Mouse (Mus musculus): ENCODE data around the gene Troap. TPM values are rescaled to one million over a fixed set of nuclear protein-coding genes. Genes with fewer than 3 reads are reported as not detected.

Gene Troap
- polyA plus RNA-seq, 1 experiment from 2014 or later = 0.99 TPM

DNA sequence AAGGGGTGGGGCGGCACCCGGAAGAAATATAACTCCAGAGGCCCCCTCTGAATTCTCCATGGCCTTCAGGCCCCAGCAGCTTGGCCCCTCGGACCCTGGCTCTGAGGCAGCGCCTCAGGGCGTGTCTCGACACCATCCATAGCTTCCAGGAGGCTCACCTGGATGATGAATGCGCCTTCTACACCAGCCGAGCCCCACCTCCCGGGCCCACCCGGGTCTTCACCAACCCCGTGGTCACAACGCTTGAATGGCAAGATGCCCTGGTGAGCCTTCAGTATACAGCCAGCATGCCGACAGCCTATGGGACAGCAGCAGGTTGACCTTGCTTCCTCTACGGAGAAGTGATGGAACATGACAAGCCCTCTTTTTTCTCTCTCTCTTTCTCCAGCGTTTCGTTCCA lies 8.5 kb downstream of the Troap start:
- no peaks in the 10 kb centered on the region for H3K9me3 ChIP-seq (ENCODE audit: low read length)
- no peak overlapping the region for H3K9ac ChIP-seq (replicated peaks; ENCODE audit: low read depth)
- no peak for ATAC-seq
- no peak overlapping the region for H3K4me3 ChIP-seq (ENCODE audit: low read depth, low read length)
- peaks cover 21% of the 10 kb centered on the region for H3K27me3 ChIP-seq (replicated peaks; ENCODE audit: insufficient read depth, low read length)
- H3K27ac ChIP-seq (ENCODE audit: low read length) = no peak overlapping the region
- no peak for TF ChIP-seq CTCF (IDR thresholded peaks at IDR 0.05)
- TF ChIP-seq EP300 (IDR thresholded peaks at IDR 0.05) = no peak
- H3K4me2 ChIP-seq (replicated peaks; ENCODE audit: low read depth, low read length) = no peak overlapping the region
- H3K36me3 ChIP-seq (ENCODE audit: insufficient read depth, low read length) = no peaks in the 10 kb centered on the region
- no peaks in the 10 kb centered on the region for H3K4me1 ChIP-seq (ENCODE audit: insufficient read depth, low read depth, low read length)
- no peak for DNase-seq (ENCODE audit: low spot score)
- WGBS = 91% methylated on average over 16 of the region's 16 CpGs

DNA sequence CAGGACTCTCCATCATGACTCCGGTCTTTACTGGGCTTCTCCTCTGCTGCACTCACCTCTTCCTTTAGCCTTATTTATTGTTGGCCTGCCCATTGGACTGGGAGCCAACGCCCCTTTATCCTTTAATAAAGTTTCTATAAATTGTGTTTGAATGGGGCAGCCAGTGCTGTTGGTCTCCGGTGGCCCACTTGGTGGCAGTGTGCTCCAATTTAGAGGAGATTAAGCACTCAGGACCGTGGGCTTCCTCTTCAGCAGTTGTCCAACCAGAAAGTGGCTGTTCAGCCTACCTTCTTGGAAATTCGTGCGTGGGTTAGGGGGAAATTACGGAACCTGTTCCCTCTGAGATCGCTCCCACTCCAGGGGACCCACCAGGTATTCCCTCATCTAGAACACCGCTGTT lies 8.9 kb downstream of the Troap start:
- DNase-seq (ENCODE audit: low spot score) (peak; percentile 78), ATAC-seq (peak; percentile 38; the same call in 1 of the 2 replicates)
- Histone ChIP-seq H3K4me3 (ENCODE audit: low read depth, low read length) (no peak overlapping the region), H3K4me1 (ENCODE audit: insufficient read depth, low read depth, low read length) (no peaks in the 10 kb centered on the region), H3K36me3 (ENCODE audit: insufficient read depth, low read length) (no peaks in the 10 kb centered on the region), H3K27ac (ENCODE audit: low read length) (no peak overlapping the region), H3K9ac (replicated peaks; ENCODE audit: low read depth) (no peak overlapping the region), H3K4me2 (replicated peaks; ENCODE audit: low read depth, low read length) (no peak overlapping the region), H3K9me3 (ENCODE audit: low read length) (no peaks in the 10 kb centered on the region), H3K27me3 (replicated peaks; ENCODE audit: insufficient read depth, low read length) (peaks cover 25% of the 10 kb centered on the region)
- WGBS = 67% methylated on average over 9 of the region's 9 CpGs
- TF ChIP-seq CTCF (IDR thresholded peaks at IDR 0.05) = peak; percentile 80
- TF ChIP-seq EP300 (IDR thresholded peaks at IDR 0.05) = no peak

DNA sequence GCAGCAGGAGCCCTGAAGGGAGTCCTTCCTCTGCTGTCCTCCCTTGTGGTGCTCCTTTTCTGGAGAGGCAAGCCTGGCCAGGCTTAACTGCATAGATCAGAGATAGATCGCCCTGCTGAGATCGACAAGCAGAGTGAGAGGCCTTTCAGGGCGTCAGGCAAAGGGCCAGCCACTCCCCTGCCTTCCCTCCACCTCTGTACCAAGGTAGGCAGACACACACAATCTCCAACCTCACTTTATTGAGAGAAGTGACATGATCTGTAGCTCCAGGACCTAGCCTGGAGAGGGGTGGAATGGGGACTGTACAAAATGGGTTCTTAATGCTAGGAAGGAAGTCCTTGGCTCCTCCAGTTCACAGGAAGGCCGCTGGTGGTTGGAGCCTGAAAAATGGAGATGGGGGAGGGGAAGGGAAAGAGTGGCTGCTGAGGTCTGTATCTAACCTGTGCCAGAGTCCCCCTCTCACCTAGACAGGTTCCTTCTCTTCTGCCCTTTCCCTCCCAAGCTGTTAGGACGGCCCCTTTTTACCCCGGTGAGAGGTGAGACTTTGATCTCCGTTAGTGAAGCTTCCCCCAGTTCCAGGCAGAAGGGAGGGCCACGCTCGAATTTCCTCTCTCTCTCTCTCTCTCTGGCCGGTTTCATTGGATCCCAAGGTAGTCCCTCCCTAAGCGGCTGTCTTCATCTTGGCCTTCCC lies 9.6 kb downstream of the Troap start:
- peaks cover 33% of the 10 kb centered on the region for H3K27me3 ChIP-seq (replicated peaks; ENCODE audit: insufficient read depth, low read length)
- H3K9ac ChIP-seq (replicated peaks; ENCODE audit: low read depth) = no peak overlapping the region
- H3K4me1 ChIP-seq (ENCODE audit: insufficient read depth, low read depth, low read length) = no peaks in the 10 kb centered on the region
- no peak overlapping the region for H3K27ac ChIP-seq (ENCODE audit: low read length)
- H3K36me3 ChIP-seq (ENCODE audit: insufficient read depth, low read length) = no peaks in the 10 kb centered on the region
- H3K4me3 ChIP-seq (ENCODE audit: low read depth, low read length) = no peak overlapping the region
- TF ChIP-seq CTCF (IDR thresholded peaks at IDR 0.05) (no peak), EP300 (IDR thresholded peaks at IDR 0.05) (no peak)
- no peaks in the 10 kb centered on the region for H3K9me3 ChIP-seq (ENCODE audit: low read length)
- DNase-seq (ENCODE audit: low spot score) (peak; percentile 4), ATAC-seq (no peak)
- no peak overlapping the region for H3K4me2 ChIP-seq (replicated peaks; ENCODE audit: low read depth, low read length)
- 8% methylated on average over 11 of the region's 11 CpGs for WGBS

DNA sequence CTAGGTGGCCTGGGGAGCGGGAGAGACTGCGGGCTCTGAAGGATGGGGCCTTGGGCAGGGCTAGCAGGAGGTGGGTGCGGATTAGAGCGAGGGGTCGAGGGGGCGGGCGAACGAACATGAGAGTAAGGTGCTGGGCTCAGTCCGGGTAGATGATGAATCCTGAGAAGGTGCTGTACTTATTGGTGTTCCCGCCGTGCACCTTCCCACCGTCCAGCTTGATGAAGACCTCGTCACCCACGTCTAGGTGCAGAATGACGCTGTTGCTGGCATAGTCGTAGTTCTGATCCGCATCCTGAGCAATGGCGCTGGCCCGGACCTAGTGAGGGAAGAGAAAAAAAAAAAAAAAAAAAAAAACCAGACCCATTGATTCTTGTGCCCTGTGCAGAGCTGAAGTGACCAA lies 10.2 kb downstream of the Troap start:
- no peak overlapping the region for H3K4me3 ChIP-seq (ENCODE audit: low read depth, low read length)
- DNase-seq (ENCODE audit: low spot score) (no peak), ATAC-seq (no peak)
- H3K4me2 ChIP-seq (replicated peaks; ENCODE audit: low read depth, low read length) = no peak overlapping the region
- WGBS = 24% methylated on average over 17 of the region's 19 CpGs
- H3K36me3 ChIP-seq (ENCODE audit: insufficient read depth, low read length) = no peaks in the 10 kb centered on the region
- H3K27ac ChIP-seq (ENCODE audit: low read length) = no peak overlapping the region
- no peak overlapping the region for H3K9ac ChIP-seq (replicated peaks; ENCODE audit: low read depth)
- TF ChIP-seq EP300 (IDR thresholded peaks at IDR 0.05) (no peak), CTCF (IDR thresholded peaks at IDR 0.05) (no peak)
- peaks cover 39% of the 10 kb centered on the region for H3K27me3 ChIP-seq (replicated peaks; ENCODE audit: insufficient read depth, low read length)
- no peaks in the 10 kb centered on the region for H3K4me1 ChIP-seq (ENCODE audit: insufficient read depth, low read depth, low read length)
- H3K9me3 ChIP-seq (ENCODE audit: low read length) = no peaks in the 10 kb centered on the region

GRCm38 (mm10) chr15:99085997-99086396 lies 11.6 kb downstream of the Troap start:
- ATAC-seq = no peak

GRCm38 (mm10) chr15:99087253-99088075 lies 13.1 kb downstream of the Troap start, which contains the start of gene C1ql4:
Gene C1ql4, minus strand, starts transcription at chr15:99087817.
- DNase-seq (ENCODE audit: low spot score) = peak; percentile 20
- H3K9ac ChIP-seq (replicated peaks; ENCODE audit: low read depth) = no peak within 1 kb of the TSS
- TF ChIP-seq EP300 (IDR thresholded peaks at IDR 0.05) (no peak), CTCF (IDR thresholded peaks at IDR 0.05) (peak; percentile 69)
- no peaks in the 10 kb centered on the region for H3K4me1 ChIP-seq (ENCODE audit: insufficient read depth, low read depth, low read length)
- peak within 1 kb of the TSS; percentile 19; the same call in 1 of the 2 replicates for H3K4me3 ChIP-seq (ENCODE audit: low read depth, low read length)
- H3K4me2 ChIP-seq (replicated peaks; ENCODE audit: low read depth, low read length) = peak within 1 kb of the TSS; percentile 32
- ATAC-seq = 0 out of 2 replicates have a peak, but pooled peaks have one; percentile 2
- H3K27me3 ChIP-seq (replicated peaks; ENCODE audit: insufficient read depth, low read length) = peaks cover 61% of the 10 kb centered on the region
- H3K36me3 ChIP-seq (ENCODE audit: insufficient read depth, low read length) = no peaks in the 10 kb centered on the region
- WGBS = 8% methylated on average over 46 of the region's 60 CpGs
- H3K27ac ChIP-seq (ENCODE audit: low read length) = no peak within 1 kb of the TSS
- H3K9me3 ChIP-seq (ENCODE audit: low read length) = no peaks in the 10 kb centered on the region

More at GRCm38 (mm10) chr15:99085997-99086396, 11.6 kb downstream of the Troap start:
- peaks cover 50% of the 10 kb centered on the region for H3K27me3 ChIP-seq (replicated peaks; ENCODE audit: insufficient read depth, low read length)
- no peak overlapping the region for H3K9ac ChIP-seq (replicated peaks; ENCODE audit: low read depth)
- no peak for TF ChIP-seq CTCF (IDR thresholded peaks at IDR 0.05)
- no peak for TF ChIP-seq EP300 (IDR thresholded peaks at IDR 0.05)
- 83% methylated on average over 4 of the region's 4 CpGs for WGBS
- H3K9me3 ChIP-seq (ENCODE audit: low read length) = no peaks in the 10 kb centered on the region
- H3K36me3 ChIP-seq (ENCODE audit: insufficient read depth, low read length) = no peaks in the 10 kb centered on the region
- H3K4me1 ChIP-seq (ENCODE audit: insufficient read depth, low read depth, low read length) = no peaks in the 10 kb centered on the region
- no peak overlapping the region for H3K4me3 ChIP-seq (ENCODE audit: low read depth, low read length)
- no peak overlapping the region for H3K27ac ChIP-seq (ENCODE audit: low read length)
- H3K4me2 ChIP-seq (replicated peaks; ENCODE audit: low read depth, low read length) = no peak overlapping the region
- DNase-seq (ENCODE audit: low spot score) = no peak

Data from lung, postnatal 0 days (tissue).